In the genomic region with DNA sequence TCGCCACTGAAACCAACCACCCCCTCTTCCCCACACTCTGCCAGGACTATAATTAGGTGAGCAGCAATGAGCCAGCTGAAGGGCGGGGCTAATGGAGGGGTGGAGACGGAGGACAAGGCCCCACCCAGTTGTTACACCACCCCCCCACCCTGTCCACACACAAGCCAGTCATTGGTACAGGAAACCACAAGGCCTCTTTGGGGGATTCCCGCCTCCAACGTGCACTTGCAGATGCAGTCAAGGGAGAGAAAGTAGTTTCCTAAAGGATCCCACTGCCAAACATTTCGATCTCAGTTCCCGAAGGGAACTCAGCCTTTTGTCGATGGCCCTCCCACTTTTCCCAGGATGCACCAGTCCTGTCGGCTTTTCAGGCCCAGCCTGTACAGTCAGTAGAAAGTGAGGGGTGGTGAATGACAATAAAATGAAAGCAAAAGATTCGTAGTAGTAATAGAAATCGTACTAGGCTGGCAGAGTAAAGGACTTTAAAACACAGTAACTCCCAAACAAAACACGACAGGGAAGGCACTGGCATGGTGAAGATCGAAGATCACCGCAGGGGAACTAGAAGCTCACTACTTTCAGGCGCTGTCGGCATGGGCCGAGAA, we compare ENCODE assay signal across 8 mouse cellular contexts. TPM values are rescaled to one million over a fixed set of nuclear protein-coding genes. Genes with fewer than 3 reads are reported as not detected.
DNase-seq lines count a peak whose midpoint lies in the region; ATAC-seq and TF ChIP-seq lines count a peak whose summit lies in the region.

No protein-coding gene starts in this region.

- dilution Hi-C loops in CH12.LX (cut with MboI; ENCODE audit: extremely low pct_ligation_motif_present, extremely low pct_unique_long_range_greater_than_20kb, low sequenced_read_pairs) = no loop called here

- no peak for TF ChIP-seq RAD21 in CH12.LX (IDR thresholded peaks at IDR 0.05; ENCODE audit: low read depth, low read length)

- H3K9ac ChIP-seq in CH12.LX (ENCODE audit: insufficient read depth, low read depth) = peak overlapping the region; percentile 97
- peak overlapping the region; percentile 98 for H3K9ac ChIP-seq in embryonic facial prominence, embryonic 15.5 days
- H3K9ac ChIP-seq in heart, embryonic 14.5 days (ENCODE audit: low read length) = peak overlapping the region; percentile 95

- H3K4me2 ChIP-seq in CH12.LX (ENCODE audit: insufficient read depth, low read depth, poor library complexity, severe bottlenecking) = peak overlapping the region; percentile 67
- H3K4me2 ChIP-seq in embryonic facial prominence, embryonic 15.5 days (replicated peaks) = peak overlapping the region; percentile 82
- peak overlapping the region; percentile 98 for H3K4me2 ChIP-seq in heart, embryonic 14.5 days (ENCODE audit: low read length)

- peaks cover 41 to 47% of the 10 kb centered on the region in 2 experiments for H3K36me3 ChIP-seq in CH12.LX (replicated peaks in 1 of 2; ENCODE audit: control insufficient read depth in 1 of 2, insufficient read depth in 1 of 2, low read length in 1 of 2)
- H3K36me3 ChIP-seq in embryonic facial prominence, embryonic 15.5 days = peaks cover 45% of the 10 kb centered on the region
- H3K36me3 ChIP-seq in heart, embryonic 14.5 days (ENCODE audit: control insufficient read depth, insufficient read depth, low read length) = peaks cover 47% of the 10 kb centered on the region

- peak overlapping the region; percentile 89 for H3K27ac ChIP-seq in CH12.LX (ENCODE audit: insufficient read depth, low read depth)
- peak overlapping the region; percentile 96 for H3K27ac ChIP-seq in embryonic facial prominence, embryonic 15.5 days (replicated peaks)
- peak overlapping the region; percentile 94 to 96 for H3K27ac ChIP-seq in heart, embryonic 14.5 days (replicated peaks in 1 of 2; ENCODE audit: control insufficient read depth in 1 of 2, insufficient read depth in 1 of 2, low read depth in 2 of 2, low read length in 2 of 2)

- no peak for TF ChIP-seq EP300 in CH12.LX (IDR thresholded peaks at IDR 0.05; ENCODE audit: low read length)

- DNase-seq in CH12.LX (ENCODE audit: extremely low read depth) = peak; percentile 98
- peak; percentile 88 for DNase-seq in adrenal gland, postnatal 10 days
- DNase-seq in kidney, postnatal 10 days = peak; percentile 87
- DNase-seq in lung, postnatal 10 days = peak; percentile 92
- DNase-seq in ovary, postnatal 36 days (ENCODE audit: low spot score) = peak; percentile 65
- peak; percentile 65 to 81 for DNase-seq in urinary bladder, postnatal 36 days (ENCODE audit: low spot score in 2 of 2)

- peaks cover 51% of the 10 kb centered on the region for H3K79me2 ChIP-seq in CH12.LX (replicated peaks; ENCODE audit: control insufficient read depth, extremely low read depth, insufficient read depth, poor library complexity, severe bottlenecking)

- peak; percentile 87 for TF ChIP-seq POLR2A in CH12.LX (IDR thresholded peaks at IDR 0.05; ENCODE audit: low read depth, low read length)

- TF ChIP-seq CTCF in CH12.LX (conservative IDR thresholded peaks at IDR 0.05 in 1 of 2, IDR thresholded peaks at IDR 0.05 in 1 of 2; ENCODE audit: low read depth in 2 of 2, low read length in 2 of 2) = no peak

- H3K27me3 ChIP-seq in CH12.LX (replicated peaks) = no peaks in the 10 kb centered on the region
- H3K27me3 ChIP-seq in embryonic facial prominence, embryonic 15.5 days = no peaks in the 10 kb centered on the region
- H3K27me3 ChIP-seq in heart, embryonic 14.5 days (ENCODE audit: control insufficient read depth, insufficient read depth, low read length) = no peaks in the 10 kb centered on the region

- under 1% methylated on average over 17 of the region's 17 CpGs for WGBS in embryonic facial prominence, embryonic 15.5 days
- 0% methylated on average over 17 of the region's 17 CpGs for WGBS in heart, embryonic 14.5 days

- in situ Hi-C loops in CH12.LX (cut with MboI; ENCODE audit: low pct_ligation_motif_present, low pct_unique_long_range_greater_than_20kb, low sequenced_read_pairs) = loop anchor here (5.0 kb wide), 1 partner anchor 37 kb away; a partner anchor contains a TSS

- peak overlapping the region; percentile 90 to 99 (median 95) for H3K4me3 ChIP-seq in CH12.LX (replicated peaks in 1 of 3; ENCODE audit: low read depth in 2 of 3, low read length in 2 of 3, poor library complexity in 1 of 3)
- peak overlapping the region; percentile 95 for H3K4me3 ChIP-seq in embryonic facial prominence, embryonic 15.5 days (replicated peaks)
- peak overlapping the region; percentile 82 to 93 for H3K4me3 ChIP-seq in heart, embryonic 14.5 days (ENCODE audit: control insufficient read depth in 1 of 2, insufficient read depth in 1 of 2, low read depth in 1 of 2, low read length in 2 of 2)

- no peak for ATAC-seq in embryonic facial prominence, embryonic 15.5 days (ENCODE audit: insufficient number of reproducible peaks, low FRiP score, low TSS enrichment, low read depth)
- ATAC-seq in heart, embryonic 14.5 days (ENCODE audit: insufficient number of reproducible peaks, insufficient read depth, low FRiP score, low read depth) = no peak

- H3K4me1 ChIP-seq in CH12.LX (ENCODE audit: control insufficient read depth in 1 of 2, insufficient read depth in 2 of 2) = peaks cover 17 to 57% of the 10 kb centered on the region in 2 experiments
- peaks cover 33% of the 10 kb centered on the region for H3K4me1 ChIP-seq in embryonic facial prominence, embryonic 15.5 days
- H3K4me1 ChIP-seq in heart, embryonic 14.5 days (ENCODE audit: control insufficient read depth in 2 of 2, insufficient read depth in 2 of 2, low read length in 2 of 2) = peaks cover 11 to 28% of the 10 kb centered on the region in 2 experiments

- no peaks in the 10 kb centered on the region for H3K9me3 ChIP-seq in CH12.LX (replicated peaks; ENCODE audit: low read length)
- no peaks in the 10 kb centered on the region for H3K9me3 ChIP-seq in embryonic facial prominence, embryonic 15.5 days (replicated peaks)
- no peaks in the 10 kb centered on the region for H3K9me3 ChIP-seq in heart, embryonic 14.5 days (ENCODE audit: control insufficient read depth, low read length)

TF ChIP-seq in CH12.LX, 34 proteins besides CTCF, POLR2A, EP300 and RAD21 (continues in another document):
- TF ChIP-seq MAZ (IDR thresholded peaks at IDR 0.05; ENCODE audit: low read depth, low read length) (peak; percentile 98), UBTF (IDR thresholded peaks at IDR 0.05; ENCODE audit: low read depth, low read length) (no peak; the same call in 1 of the 2 replicates), ELF1 (IDR thresholded peaks at IDR 0.05; ENCODE audit: low read depth, low read length) (0 out of 2 replicates have a peak, but pooled peaks have one; percentile 40), MEF2A (IDR thresholded peaks at IDR 0.05; ENCODE audit: borderline replicate concordance, low read depth, low read length) (peak; percentile 83), JUN (IDR thresholded peaks at IDR 0.05; ENCODE audit: insufficient read depth, low read depth, low read length) (no peak), MAFK (IDR thresholded peaks at IDR 0.05; ENCODE audit: insufficient replicate concordance, low read length) (no peak; the same call in 1 of the 2 replicates), MXI1 (IDR thresholded peaks at IDR 0.05; ENCODE audit: low read depth, low read length) (peak; percentile 89), NRF1 (IDR thresholded peaks at IDR 0.05; ENCODE audit: low read depth, low read length) (peak; percentile 35), MAX (IDR thresholded peaks at IDR 0.05; ENCODE audit: low read length) (peak; percentile 87), ZKSCAN1 (IDR thresholded peaks at IDR 0.05; ENCODE audit: borderline replicate concordance, low read depth, low read length) (no peak), ZC3H11A (IDR thresholded peaks at IDR 0.05; ENCODE audit: low read depth, low read length) (no peak), KAT2A (IDR thresholded peaks at IDR 0.05; ENCODE audit: insufficient replicate concordance, low read length) (no peak)

RNA-seq across cellular contexts. Expression of a gene that starts 2.0 kb away (rescaled TPM):
- total RNA-seq in CH12.LX (2012; rRNA removed) (1,419 and 1,651 TPM in 2 replicates), CH12.LX (2014; rRNA removed) (2,535 and 2,729 TPM in 2 replicates)
- 3,314 and 3,421 TPM in 2 replicates for polyA plus RNA-seq in CH12.LX (2012; ENCODE audit: insufficient read length, low read depth)
- total RNA-seq in adrenal gland, postnatal 10 days (2021) = 100 to 1,000 TPM; 578 to 644 TPM
- polyA plus RNA-seq in embryonic facial prominence, embryonic 15.5 days (2015; fragmentation: Nextera tagmentation; extraction: Ambion mirVana) = 1,531 and 1,570 TPM in 2 replicates
- polyA plus RNA-seq in heart, embryonic 14.5 days (2014; fragmentation: Nextera tagmentation; extraction: Ambion mirVana) = 1,047 and 1,081 TPM in 2 replicates

RNA-seq across cellular contexts. Expression of a gene that starts 6.1 kb away (rescaled TPM):
- total RNA-seq in CH12.LX (2012; rRNA removed) = 29.4 and 35.9 TPM in 2 replicates
- total RNA-seq in CH12.LX (2014; rRNA removed) = 25.0 and 27.4 TPM in 2 replicates
- 69.2 and 73.6 TPM in 2 replicates for polyA plus RNA-seq in CH12.LX (2012; ENCODE audit: insufficient read length, low read depth)
- 10 to 100 TPM; 42.3 to 43.1 TPM for total RNA-seq in adrenal gland, postnatal 10 days (2021)
- 84.5 and 85.1 TPM in 2 replicates for polyA plus RNA-seq in embryonic facial prominence, embryonic 15.5 days (2015; fragmentation: Nextera tagmentation; extraction: Ambion mirVana)
- 45.2 and 46.8 TPM in 2 replicates for polyA plus RNA-seq in heart, embryonic 14.5 days (2014; fragmentation: Nextera tagmentation; extraction: Ambion mirVana)

RNA-seq across cellular contexts. Expression of a gene that starts 15.8 kb away (rescaled TPM):
- 0.25 TPM in 1 of 2 replicates, not detected in the other for total RNA-seq in CH12.LX (2012; rRNA removed)
- total RNA-seq in CH12.LX (2014; rRNA removed) = not detected in 2 replicates
- polyA plus RNA-seq in CH12.LX (2012; ENCODE audit: insufficient read length, low read depth) = 0.39 TPM in 1 of 2 replicates, not detected in the other
- 10 to 100 TPM; 19.6 to 44.5 TPM for total RNA-seq in adrenal gland, postnatal 10 days (2021)
- 2.7 and 6.2 TPM in 2 replicates for polyA plus RNA-seq in embryonic facial prominence, embryonic 15.5 days (2015; fragmentation: Nextera tagmentation; extraction: Ambion mirVana)
- polyA plus RNA-seq in heart, embryonic 14.5 days (2014; fragmentation: Nextera tagmentation; extraction: Ambion mirVana) = 6.6 and 7.3 TPM in 2 replicates

RNA-seq across cellular contexts. Expression of a gene that starts 18.9 kb away (rescaled TPM):
- total RNA-seq in CH12.LX (2012; rRNA removed) (51.0 and 56.1 TPM in 2 replicates), CH12.LX (2014; rRNA removed) (21.4 and 22.9 TPM in 2 replicates)
- 40.1 and 46.2 TPM in 2 replicates for polyA plus RNA-seq in CH12.LX (2012; ENCODE audit: insufficient read length, low read depth)
- total RNA-seq in adrenal gland, postnatal 10 days (2021) = 10 to 100 TPM; 33.6 to 48.1 TPM
- polyA plus RNA-seq in embryonic facial prominence, embryonic 15.5 days (2015; fragmentation: Nextera tagmentation; extraction: Ambion mirVana) = 7.8 and 8.5 TPM in 2 replicates
- 7.5 and 11.1 TPM in 2 replicates for polyA plus RNA-seq in heart, embryonic 14.5 days (2014; fragmentation: Nextera tagmentation; extraction: Ambion mirVana)

RNA-seq across cellular contexts. Expression of a gene that starts 19.0 kb away (rescaled TPM):
- total RNA-seq in CH12.LX (2012; rRNA removed) = 0.34 and 0.59 TPM in 2 replicates
- total RNA-seq in CH12.LX (2014; rRNA removed) = 0.35 and 0.86 TPM in 2 replicates
- 0.33 and 0.41 TPM in 2 replicates for polyA plus RNA-seq in CH12.LX (2012; ENCODE audit: insufficient read length, low read depth)
- total RNA-seq in adrenal gland, postnatal 10 days (2021) = 1 to 10 TPM; 3.1 to 3.2 TPM
- 8.7 and 9.4 TPM in 2 replicates for polyA plus RNA-seq in embryonic facial prominence, embryonic 15.5 days (2015; fragmentation: Nextera tagmentation; extraction: Ambion mirVana)
- polyA plus RNA-seq in heart, embryonic 14.5 days (2014; fragmentation: Nextera tagmentation; extraction: Ambion mirVana) = 4.5 and 5.1 TPM in 2 replicates
